Mouse (Mus musculus): ENCODE measurements around the gene Ttyh2.

DNA sequence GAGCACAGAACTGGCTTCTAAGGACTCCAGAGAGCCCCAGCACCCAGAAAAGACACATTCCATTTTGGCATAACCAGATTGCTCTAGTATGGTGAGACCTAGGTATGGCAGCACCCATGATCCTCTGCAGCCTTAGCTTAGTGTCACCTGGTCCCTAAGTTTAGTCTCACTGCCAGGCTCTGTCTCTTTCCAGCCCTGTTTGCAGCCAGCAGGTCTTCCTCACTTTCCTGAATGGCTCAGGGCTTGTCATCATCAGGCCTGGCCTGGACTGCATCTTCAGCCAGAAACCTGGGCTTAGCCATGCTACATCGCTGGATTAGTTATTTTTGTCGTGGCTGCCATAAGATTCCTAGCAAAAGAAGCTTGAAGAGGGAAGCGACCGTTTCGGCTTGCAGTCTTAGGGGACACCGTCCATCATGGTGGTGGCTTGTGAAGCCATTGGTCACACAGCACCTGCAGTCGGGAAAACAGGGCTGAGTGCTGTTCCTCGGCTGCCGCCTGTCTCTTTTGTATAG lies 10.4 kb downstream of the Ttyh2 start:
- no peak for TF ChIP-seq POLR2A (IDR thresholded peaks at IDR 0.05; ENCODE audit: low read depth, low read length)
- no peak for TF ChIP-seq CTCF (IDR thresholded peaks at IDR 0.05; ENCODE audit: extremely low read depth, insufficient read length, insufficient replicate concordance, low read depth, low read length)

Measured in small intestine, adult 2 months (tissue).